Mouse (Mus musculus) spleen, adult 12 weeks (tissue): ENCODE data around the gene Aven.
"Not testable (repeated sequence)": the region's sequence is repeated elsewhere in the genome, so short reads cannot be mapped to it uniquely, and the experiment has no call there.

Source experiments
- DNase-seq: peaks from one replicate; pipeline ENCODE4 v3.0.0; 2022; ENCODE audit warnings: low spot score

Aven gene

GRCm38 (mm10) chr2:112492856-112493538 is at the start of gene Aven:
TSS of gene Aven (plus strand) at chr2:112492964.
- DNase-seq, result peak; percentile 61

DNA sequence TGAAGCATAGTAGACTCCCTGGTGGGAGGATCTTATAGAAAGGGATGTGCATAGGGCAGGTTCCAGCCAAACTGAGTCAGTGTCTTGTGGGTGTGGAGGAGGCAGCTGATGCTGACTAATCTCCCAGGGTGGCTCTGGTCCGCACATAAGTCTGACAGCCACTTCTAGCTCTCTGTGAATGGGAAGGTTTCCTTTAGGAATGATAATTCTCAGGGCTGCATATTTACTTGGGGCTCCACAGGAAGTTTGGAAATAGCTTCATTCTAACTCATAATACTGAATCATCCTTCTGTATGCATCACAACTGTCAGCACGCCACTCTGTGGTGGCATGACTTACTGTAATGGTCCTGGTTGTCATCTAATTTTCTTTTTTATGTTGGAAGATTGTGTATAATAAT is 49.3 kb upstream of the Aven start:
- DNase-seq, result no peak

GRCm38 (mm10) chr2:112445511-112445910 is 47.3 kb upstream of the Aven start:
- DNase-seq, result no peak

- not testable (repeated sequence) for DNase-seq
These were observed 44.7 kb upstream of the Aven start for GRCm38 (mm10) chr2:112448046-112448445.

DNA sequence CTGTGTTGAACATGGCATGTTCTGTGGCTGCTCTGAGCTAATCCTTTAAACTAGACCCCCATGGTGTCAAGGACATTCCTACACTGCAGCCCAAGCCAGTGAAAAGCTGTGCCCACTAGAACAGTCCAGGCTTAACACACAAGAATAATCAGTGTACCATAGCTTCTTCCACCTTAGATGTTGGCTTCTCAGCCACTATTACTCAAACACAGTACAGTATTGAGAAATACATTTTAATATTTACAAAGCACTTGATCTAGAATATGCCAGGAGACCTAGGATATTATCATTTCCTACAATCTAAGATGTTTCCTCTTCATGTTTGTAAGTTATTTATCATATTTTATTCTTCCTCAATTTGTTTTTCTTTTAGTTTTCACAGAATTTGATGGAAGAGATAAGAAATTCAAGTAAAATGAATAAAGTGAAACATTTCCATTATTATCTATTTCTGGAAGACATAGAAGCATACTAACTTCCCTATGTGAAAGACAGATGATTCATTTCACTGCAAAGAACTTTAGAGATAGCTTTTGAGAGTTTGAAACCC is 44.2 kb upstream of the Aven start:
- no peak for DNase-seq

GRCm38 (mm10) chr2:112449597-112450296 is 43.0 kb upstream of the Aven start:
- no peak for DNase-seq

DNA sequence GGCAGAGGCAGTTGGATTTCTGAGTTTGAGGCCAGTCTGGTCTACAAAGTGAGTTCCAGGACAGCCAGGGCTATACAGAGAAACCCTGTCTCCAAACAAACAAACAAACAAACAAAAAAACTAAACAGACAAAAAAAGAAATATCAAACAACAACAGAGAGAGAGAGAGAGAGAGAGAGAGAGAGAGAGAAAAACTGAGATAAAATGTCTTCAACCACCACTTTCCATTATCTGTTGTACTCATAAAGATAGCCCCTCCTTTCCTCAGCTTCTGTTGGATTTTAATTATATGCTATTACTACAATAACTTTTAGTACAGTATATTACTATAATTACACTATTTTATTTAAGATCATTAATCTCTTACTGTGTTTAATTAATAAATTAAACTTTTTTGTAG is 40.3 kb upstream of the Aven start:
- DNase-seq, result not testable (repeated sequence)

DNA sequence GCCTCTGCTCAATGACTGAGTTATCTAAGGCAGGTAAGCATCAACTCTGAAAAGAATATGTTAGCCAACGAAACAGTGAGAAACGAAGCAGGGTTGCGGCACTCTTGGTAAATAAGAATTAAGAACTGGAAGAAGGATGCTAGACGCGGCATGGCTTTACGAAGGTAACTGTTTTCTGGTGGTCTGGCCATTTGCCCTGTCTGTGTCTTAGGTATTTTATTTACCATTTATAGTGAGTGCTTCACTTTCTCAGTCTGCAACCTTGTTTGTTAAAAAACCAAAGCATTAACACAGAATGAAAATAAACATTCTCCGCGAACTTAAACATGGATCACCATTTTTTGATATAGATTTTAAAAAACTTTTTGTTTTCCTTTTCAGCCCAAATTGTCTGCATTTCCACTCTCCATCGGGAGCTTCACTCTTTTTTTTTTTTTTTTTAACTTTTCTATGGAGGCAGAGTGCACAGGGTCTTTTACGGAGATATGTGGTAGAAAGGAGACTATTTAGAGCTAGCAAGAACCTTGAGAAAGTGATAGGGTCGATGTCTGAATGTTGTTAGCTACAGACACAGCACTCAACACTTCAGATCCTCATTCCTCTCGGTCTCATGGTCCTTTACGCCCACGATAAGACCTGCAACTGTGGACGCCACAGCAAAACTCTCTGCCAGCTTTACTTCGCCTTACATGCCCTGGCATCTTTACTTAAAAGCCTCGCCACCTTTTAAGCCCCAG is 38.5 kb upstream of the Aven start:
- no peak for DNase-seq

GRCm38 (mm10) chr2:112454862-112455564 is 37.8 kb upstream of the Aven start, which contains the start of gene Emc7:
TSS of gene Emc7 (plus strand) at chr2:112454997.
- DNase-seq, result peak; percentile 94

GRCm38 (mm10) chr2:112460557-112460956 is 32.2 kb upstream of the Aven start:
- no peak for DNase-seq

DNA sequence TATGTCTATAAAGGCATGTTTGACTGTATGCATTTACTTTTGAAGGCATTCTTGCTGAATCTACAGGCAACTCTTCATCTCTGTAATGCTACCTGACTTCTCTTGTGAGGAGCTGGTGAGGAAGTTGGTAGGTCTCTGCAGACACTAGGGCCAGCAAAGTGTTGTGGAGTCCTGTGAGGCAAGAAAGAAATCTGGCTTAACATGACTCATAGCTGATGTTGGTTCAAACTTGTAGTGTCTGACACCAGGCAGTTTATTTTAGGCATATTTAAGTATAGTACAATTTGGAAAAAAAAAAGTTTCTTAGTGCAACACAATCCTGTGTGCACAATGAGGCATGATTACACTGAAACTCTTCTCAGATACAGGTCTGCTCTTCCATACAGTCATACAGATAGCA is 23.2 kb upstream of the Aven start:
- DNase-seq, result no peak

GRCm38 (mm10) chr2:112470961-112471381 is 21.8 kb upstream of the Aven start:
- no peak for DNase-seq

DNA sequence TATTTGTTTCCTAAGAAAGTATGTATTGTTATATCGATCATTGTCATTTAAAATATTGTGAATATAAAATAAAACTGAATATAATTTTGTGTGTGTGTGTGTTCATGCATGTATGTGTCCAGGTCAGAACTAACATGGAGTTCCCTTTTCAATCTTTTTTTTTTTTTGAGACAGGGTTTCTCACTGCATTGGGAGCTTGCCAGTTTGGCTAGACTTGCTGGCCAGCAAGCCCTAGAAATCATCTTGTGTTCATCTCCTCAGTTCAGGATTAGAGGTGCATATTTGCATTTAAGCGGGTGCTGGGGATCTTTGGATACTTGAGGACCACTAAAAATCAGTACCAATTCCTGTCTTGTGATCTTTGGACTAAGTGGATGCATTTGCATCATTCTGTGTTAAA is 20.7 kb upstream of the Aven start:
- no peak for DNase-seq

DNA sequence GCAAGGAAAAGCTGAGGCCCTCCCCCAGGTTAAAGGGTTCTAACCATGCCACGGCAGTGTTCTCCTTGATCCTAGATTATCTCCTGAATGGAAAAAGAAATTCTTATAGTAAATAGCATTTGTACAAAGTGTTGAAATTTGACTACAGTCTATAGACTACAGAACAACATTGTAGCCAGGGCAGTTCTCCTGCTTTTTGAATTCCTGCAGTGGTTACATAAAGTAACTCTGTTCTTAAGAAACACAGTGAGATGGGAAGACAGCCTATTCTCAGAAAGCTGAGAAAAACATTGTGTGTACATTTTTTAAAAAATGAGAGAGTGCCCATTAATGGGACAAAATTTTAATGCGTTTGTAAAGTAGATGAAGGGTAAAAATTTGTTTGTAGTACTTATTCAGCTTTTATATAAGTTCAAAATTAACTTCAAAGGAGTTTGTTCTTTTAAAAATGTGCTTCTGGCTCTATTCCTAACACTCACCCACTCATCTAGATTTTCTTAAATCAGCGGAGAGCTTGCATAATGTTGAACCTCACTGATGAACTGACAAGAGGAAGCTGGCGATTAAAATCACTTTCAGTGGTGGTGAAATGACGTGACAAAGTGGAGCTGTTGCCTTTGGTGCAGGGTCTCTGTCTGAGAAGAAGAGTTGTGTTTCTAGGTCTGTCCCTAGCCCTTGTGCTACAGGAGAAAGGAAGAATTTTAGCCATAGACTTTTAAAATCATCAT is 17.6 kb upstream of the Aven start:
- no peak for DNase-seq

DNA sequence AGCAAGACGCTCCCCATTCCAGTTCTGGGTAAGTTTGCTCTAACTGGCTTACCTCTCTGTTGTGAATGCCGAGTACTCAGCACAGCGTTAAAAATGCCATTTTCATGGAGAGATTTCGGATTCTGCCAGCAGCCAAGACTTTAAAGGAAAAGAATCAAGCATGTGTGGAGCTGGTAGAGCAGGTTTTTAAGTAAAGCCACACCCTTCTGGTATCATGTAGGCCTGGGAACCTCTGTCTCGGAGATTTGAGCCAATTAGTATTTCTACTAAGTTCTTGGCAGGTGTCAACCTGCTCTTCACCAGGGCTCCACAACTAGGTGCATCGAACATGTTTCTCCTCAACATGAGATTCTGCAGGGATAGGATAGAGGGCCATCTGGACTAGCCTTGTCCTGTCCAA is 16.2 kb upstream of the Aven start:
- DNase-seq, result no peak

DNA sequence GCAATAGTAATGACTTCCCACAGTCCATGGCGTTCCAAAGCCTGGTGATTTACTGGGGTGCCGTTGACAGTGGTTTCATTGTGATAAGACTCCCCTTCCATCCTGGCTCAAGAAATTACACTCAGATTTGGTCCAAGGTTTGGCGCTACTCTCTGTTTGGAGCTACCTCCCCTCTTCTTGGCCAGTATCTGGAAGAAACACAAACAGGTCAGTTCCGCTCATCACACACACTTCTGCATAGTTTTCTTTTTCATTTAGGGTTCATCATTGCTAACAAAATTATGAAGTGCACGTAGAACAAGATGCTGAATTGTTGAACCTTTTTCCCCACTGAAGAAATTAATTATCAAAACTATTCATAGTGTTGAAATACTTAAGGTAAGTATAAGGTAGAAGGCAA is 12.1 kb upstream of the Aven start, which contains the start of gene Chrm5:
TSS of gene Chrm5 (minus strand) at position 101 of the 400 bp plus-strand sequence.
- DNase-seq, result no peak

DNA sequence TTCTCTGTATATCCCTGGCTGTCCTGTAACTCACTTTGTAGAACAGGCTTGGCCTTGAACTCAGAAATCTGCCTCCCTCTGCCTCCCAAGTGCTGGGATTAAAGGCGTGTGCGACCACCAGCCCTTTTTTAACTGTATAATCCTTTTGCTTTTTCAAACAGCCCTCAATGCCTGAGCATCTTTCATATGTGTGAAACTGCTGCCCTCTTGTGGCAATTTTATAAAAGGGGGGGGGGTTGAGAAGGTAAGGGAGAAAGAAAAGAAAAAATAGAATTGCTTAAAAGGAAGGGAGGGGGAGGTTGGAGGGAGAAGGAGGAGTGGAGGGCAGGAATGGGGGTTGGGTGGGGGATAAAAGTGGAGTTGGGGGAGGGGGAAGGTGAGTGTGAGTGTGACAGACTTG is 11.2 kb upstream of the Aven start:
- no peak for DNase-seq

- no peak for DNase-seq
These were observed 10.0 kb upstream of the Aven start for GRCm38 (mm10) chr2:112482533-112483333.

- no peak for DNase-seq
These were observed 9.5 kb upstream of the Aven start for GRCm38 (mm10) chr2:112483334-112483651.

DNA sequence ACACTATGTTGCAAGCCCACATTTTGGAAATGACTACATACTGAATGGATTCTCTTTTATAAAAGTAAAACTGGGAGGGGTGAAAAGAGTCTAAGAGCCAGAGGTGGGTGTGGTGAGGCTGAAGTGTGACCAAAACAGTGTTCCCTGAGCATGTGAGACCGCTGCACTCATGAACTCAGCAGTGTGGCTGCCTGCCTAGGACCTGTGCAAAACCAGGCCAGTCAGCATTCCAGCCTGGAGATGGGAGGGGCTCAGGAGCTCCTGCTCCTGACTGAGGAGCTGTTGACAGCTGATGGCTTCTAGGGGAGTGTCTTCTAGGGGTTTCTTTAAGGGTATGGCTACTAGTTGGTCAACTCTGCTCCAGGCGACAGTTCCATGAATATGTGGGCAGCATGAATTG is 7.9 kb upstream of the Aven start:
- DNase-seq, result no peak
